ENCODE assay signal across 18 mouse cellular contexts in genomic region chr10:121246971-121247370, GRCm38 (mm10).
DNase-seq lines count a peak whose midpoint lies in the region; ATAC-seq and TF ChIP-seq lines count a peak whose summit lies in the region.
"Had no signal": no experiment of that assay in that cellular context is flagged by ENCODE, and none has a peak within 500 bp of the region (broad histone marks: within the 10 kb centered on the region; RNA-seq: fewer than 3 reads in every experiment).

No protein-coding gene starts in this region.

- WGBS in lung, embryonic 16.5 days: 47% methylated on average over 21 of the region's 21 CpGs

- H3K9ac ChIP-seq in lung, embryonic 16.5 days (ENCODE audit: low read length): no peak overlapping the region
- H3K9ac ChIP-seq: forebrain, embryonic 12.5 days; liver, embryonic 14.5 days; midbrain, embryonic 13.5 days; neural tube, embryonic 15.5 days had no signal

- no peaks in the 10 kb centered on the region for H3K27me3 ChIP-seq in lung, embryonic 16.5 days (ENCODE audit: control insufficient read depth, insufficient read depth, low read depth, low read length)
- H3K27me3 ChIP-seq: CH12.LX; forebrain, embryonic 12.5 days; midbrain, embryonic 13.5 days; neural tube, embryonic 15.5 days had no signal

- peak overlapping the region; percentile 12; the same call in 1 of the 2 replicates for H3K4me2 ChIP-seq in lung, embryonic 16.5 days (ENCODE audit: low read depth, low read length)
- H3K4me2 ChIP-seq: forebrain, embryonic 12.5 days; midbrain, embryonic 13.5 days; neural tube, embryonic 15.5 days had no signal

- H3K4me1 ChIP-seq in lung, embryonic 16.5 days (replicated peaks; ENCODE audit: control insufficient read depth, insufficient read depth, low read length): peaks cover 15% of the 10 kb centered on the region
- H3K4me1 ChIP-seq: forebrain, embryonic 12.5 days; midbrain, embryonic 13.5 days had no signal

- peak; percentile 73 for ATAC-seq in lung, embryonic 16.5 days (ENCODE audit: low read depth)
- no peak for ATAC-seq in monocyte, adult 5-6 weeks (replicated peaks; ENCODE audit: insufficient number of reproducible peaks, low FRiP score, low TSS enrichment, poor library complexity, severe bottlenecking)
- ATAC-seq: inflammation-experienced regulatory T-cells, adult 6 months; midbrain, embryonic 13.5 days had no signal

- intact Hi-C loops in heart, postnatal 10 days (cut with DNase I): no loop called here
- intact Hi-C loops in gastrocnemius, adult 2 months (cut with DNase I): no loop called here

- no peak overlapping the region for H3K4me3 ChIP-seq in lung, embryonic 16.5 days (ENCODE audit: low read length)
- H3K4me3 ChIP-seq in gastrocnemius, adult 2 months: no peak overlapping the region
- H3K4me3 ChIP-seq: forebrain, embryonic 12.5 days; left cerebral cortex, adult 2 months; midbrain, embryonic 13.5 days; neural tube, embryonic 15.5 days had no signal

- H3K36me3 ChIP-seq in lung, embryonic 16.5 days (ENCODE audit: control insufficient read depth, insufficient read depth, low read length): no peaks in the 10 kb centered on the region
- H3K36me3 ChIP-seq: forebrain, embryonic 12.5 days; midbrain, embryonic 13.5 days; neural tube, embryonic 15.5 days had no signal

- no peak for TF ChIP-seq CTCF in gastrocnemius, adult 2 months (IDR thresholded peaks at IDR 0.05)

- peak; percentile 35 for DNase-seq in ZHBTc4 (ENCODE audit: low read depth, low spot score)
- DNase-seq in heart, adult 18-20 months: peak; percentile 38 to 40
- DNase-seq in heart, postnatal 10 days: peak; percentile 81 to 83
- no peak for DNase-seq in kidney, adult 8-10 months
- no peak for DNase-seq in gastrocnemius, adult 2 months
- DNase-seq: adrenal gland, postnatal 25 days; cerebellum, adult 11 months; embryo, embryonic 11 days; gastrocnemius, postnatal 36 days had no signal

- no peaks in the 10 kb centered on the region for H3K9me3 ChIP-seq in lung, embryonic 16.5 days (ENCODE audit: control insufficient read depth, low read length)
- H3K9me3 ChIP-seq: forebrain, embryonic 12.5 days; midbrain, embryonic 13.5 days; neural tube, embryonic 15.5 days had no signal

- peak overlapping the region; percentile 42; the same call in 1 of the 2 replicates for H3K27ac ChIP-seq in lung, embryonic 16.5 days (ENCODE audit: low read length)
- no peak overlapping the region for H3K27ac ChIP-seq in gastrocnemius, adult 2 months
- H3K27ac ChIP-seq: forebrain, embryonic 12.5 days; left cerebral cortex, adult 2 months; liver, embryonic 14.5 days; midbrain, embryonic 13.5 days; neural tube, embryonic 15.5 days had no signal

Comparison
In these comparisons a context has a peak if more than half of its experiments do, and no peak if none do; other contexts are left out.
1. DNase-seq: peak in ZHBTc4 (single experiment), heart, adult 18-20 months (2 of 2) and heart, postnatal 10 days (2 of 2); none in kidney, adult 8-10 months (0 of 2) and gastrocnemius, adult 2 months (single experiment).